Mouse (Mus musculus): ENCODE measurements around the gene Cpne8.

GRCm38 (mm10) chr15:90595592-90595991 lies 83.6 kb downstream of the Cpne8 start:
- no peak for TF ChIP-seq POLR2A (IDR thresholded peaks at IDR 0.05; ENCODE audit: low read depth, low read length)
- TF ChIP-seq CTCF (IDR thresholded peaks at IDR 0.05; ENCODE audit: extremely low read depth, insufficient read length, insufficient replicate concordance, low read depth, low read length): no peak
